ENCODE assay signal across 11 mouse cellular contexts in genomic region chr3:51042223-51042846, GRCm38 (mm10).
DNase-seq lines count a peak whose midpoint lies in the region; ATAC-seq lines count a peak whose summit lies in the region.
"Had no signal": no experiment of that assay in that cellular context is flagged by ENCODE, and none has a peak within 500 bp of the region (broad histone marks: within the 10 kb centered on the region; RNA-seq: fewer than 3 reads in every experiment).

No protein-coding gene starts in this region.

- no peak overlapping the region for H3K4me3 ChIP-seq in kidney, embryonic 15.5 days (replicated peaks)
- peak overlapping the region; percentile 4; the same call in 1 of the 2 replicates for H3K4me3 ChIP-seq in forebrain, embryonic 12.5 days (replicated peaks)
- H3K4me3 ChIP-seq in hindbrain, embryonic 15.5 days: no peak overlapping the region; the same call in 1 of the 2 replicates
- peak overlapping the region; percentile 4; the same call in 1 of the 2 replicates for H3K4me3 ChIP-seq in stomach, embryonic 16.5 days (replicated peaks; ENCODE audit: low read length)
- no peak overlapping the region for H3K4me3 ChIP-seq in intestine, embryonic 16.5 days (ENCODE audit: low read length)

- no peak overlapping the region for H3K27ac ChIP-seq in kidney, embryonic 15.5 days
- H3K27ac ChIP-seq in forebrain, embryonic 12.5 days: peak overlapping the region; percentile 60
- no peak overlapping the region for H3K27ac ChIP-seq in hindbrain, embryonic 15.5 days (replicated peaks)
- no peak overlapping the region; the same call in 1 of the 2 replicates for H3K27ac ChIP-seq in stomach, embryonic 16.5 days (ENCODE audit: low read length)
- H3K27ac ChIP-seq in intestine, embryonic 16.5 days (ENCODE audit: low read length): no peak overlapping the region

- no peak for ATAC-seq in kidney, embryonic 15.5 days (replicated peaks; ENCODE audit: low FRiP score)
- no peak for ATAC-seq in forebrain, embryonic 12.5 days (ENCODE audit: low FRiP score)
- ATAC-seq in hindbrain, embryonic 15.5 days (ENCODE audit: low FRiP score, low read depth): no peak
- no peak for ATAC-seq in stomach, embryonic 16.5 days (ENCODE audit: insufficient read depth, low FRiP score)
- no peak for ATAC-seq in intestine, embryonic 16.5 days

- no peaks in the 10 kb centered on the region for H3K36me3 ChIP-seq in kidney, embryonic 15.5 days
- no peaks in the 10 kb centered on the region for H3K36me3 ChIP-seq in forebrain, embryonic 12.5 days (replicated peaks)
- H3K36me3 ChIP-seq in hindbrain, embryonic 15.5 days: no peaks in the 10 kb centered on the region
- H3K36me3 ChIP-seq in stomach, embryonic 16.5 days (ENCODE audit: control insufficient read depth, insufficient read depth, low read length): no peaks in the 10 kb centered on the region
- H3K36me3 ChIP-seq in intestine, embryonic 16.5 days (ENCODE audit: control insufficient read depth, insufficient read depth, low read length): no peaks in the 10 kb centered on the region

- DNase-seq in kidney, postnatal 4 days: peak; percentile 14 to 19
- no peak for DNase-seq in layer of hippocampus, postnatal 25 days (ENCODE audit: extremely low spot score in 1 of 2, low spot score in 1 of 2)
- DNase-seq: adrenal gland, postnatal 14 days; cerebellum, postnatal 25 days; gastrocnemius, postnatal 36 days; right cerebral cortex, postnatal 25 days had no signal

- no peaks in the 10 kb centered on the region for H3K27me3 ChIP-seq in kidney, embryonic 15.5 days
- H3K27me3 ChIP-seq in forebrain, embryonic 12.5 days: no peaks in the 10 kb centered on the region
- H3K27me3 ChIP-seq in hindbrain, embryonic 15.5 days: no peaks in the 10 kb centered on the region
- no peaks in the 10 kb centered on the region for H3K27me3 ChIP-seq in stomach, embryonic 16.5 days (ENCODE audit: control insufficient read depth, insufficient read depth, low read length)
- H3K27me3 ChIP-seq in intestine, embryonic 16.5 days (replicated peaks; ENCODE audit: control insufficient read depth, insufficient read depth, low read length): no peaks in the 10 kb centered on the region

- no peaks in the 10 kb centered on the region for H3K4me1 ChIP-seq in kidney, embryonic 15.5 days
- H3K4me1 ChIP-seq in forebrain, embryonic 12.5 days: peaks cover 12% of the 10 kb centered on the region
- 0 out of 2 replicates have a peak, but pooled peaks cover 3% of the 10 kb centered on the region for H3K4me1 ChIP-seq in hindbrain, embryonic 15.5 days (replicated peaks)
- no peaks in the 10 kb centered on the region for H3K4me1 ChIP-seq in stomach, embryonic 16.5 days (ENCODE audit: control insufficient read depth, insufficient read depth, low read length)
- no peaks in the 10 kb centered on the region for H3K4me1 ChIP-seq in intestine, embryonic 16.5 days (ENCODE audit: control insufficient read depth, insufficient read depth, low read length)

- H3K9me3 ChIP-seq in kidney, embryonic 15.5 days (replicated peaks): no peaks in the 10 kb centered on the region
- H3K9me3 ChIP-seq in forebrain, embryonic 12.5 days: 0 out of 2 replicates have a peak, but pooled peaks cover 5% of the 10 kb centered on the region
- H3K9me3 ChIP-seq in hindbrain, embryonic 15.5 days: no peaks in the 10 kb centered on the region
- H3K9me3 ChIP-seq in stomach, embryonic 16.5 days (replicated peaks; ENCODE audit: control insufficient read depth, low read length): no peaks in the 10 kb centered on the region; the same call in 1 of the 2 replicates
- H3K9me3 ChIP-seq in intestine, embryonic 16.5 days (ENCODE audit: control insufficient read depth, low read length): no peaks in the 10 kb centered on the region

- no peak overlapping the region for H3K9ac ChIP-seq in kidney, embryonic 15.5 days
- no peak overlapping the region for H3K9ac ChIP-seq in forebrain, embryonic 12.5 days
- no peak overlapping the region for H3K9ac ChIP-seq in hindbrain, embryonic 15.5 days
- peak overlapping the region; percentile 5; the same call in 1 of the 2 replicates for H3K9ac ChIP-seq in stomach, embryonic 16.5 days (ENCODE audit: low read length)
- no peak overlapping the region for H3K9ac ChIP-seq in intestine, embryonic 16.5 days (ENCODE audit: low read depth, low read length)

- H3K4me2 ChIP-seq in kidney, embryonic 15.5 days: no peak overlapping the region
- peak overlapping the region; percentile 21 for H3K4me2 ChIP-seq in forebrain, embryonic 12.5 days
- H3K4me2 ChIP-seq in hindbrain, embryonic 15.5 days: peak overlapping the region; percentile 38
- H3K4me2 ChIP-seq in stomach, embryonic 16.5 days (ENCODE audit: low read depth, low read length): peak overlapping the region; percentile 30
- H3K4me2 ChIP-seq in intestine, embryonic 16.5 days (ENCODE audit: low read depth, low read length): no peak overlapping the region

- 71% methylated on average over 17 of the region's 17 CpGs for WGBS in kidney, embryonic 15.5 days
- 23% methylated on average over 17 of the region's 17 CpGs for WGBS in forebrain, embryonic 12.5 days
- WGBS in hindbrain, embryonic 15.5 days: 30% methylated on average over 17 of the region's 17 CpGs
- WGBS in stomach, embryonic 16.5 days: 41% methylated on average over 17 of the region's 17 CpGs
- 66% methylated on average over 17 of the region's 17 CpGs for WGBS in intestine, embryonic 16.5 days

Comparison
In these comparisons a context has a peak if more than half of its experiments do, and no peak if none do; other contexts are left out.
1. DNase-seq: peak in kidney, postnatal 4 days (2 of 2); none in layer of hippocampus, postnatal 25 days (0 of 2).
2. H3K4me2 ChIP-seq: peak in forebrain, embryonic 12.5 days (single experiment), hindbrain, embryonic 15.5 days (single experiment) and stomach, embryonic 16.5 days (single experiment); none in kidney, embryonic 15.5 days (single experiment) and intestine, embryonic 16.5 days (single experiment).
3. H3K4me3 ChIP-seq: peak in forebrain, embryonic 12.5 days (single experiment) and stomach, embryonic 16.5 days (single experiment); none in kidney, embryonic 15.5 days (single experiment), hindbrain, embryonic 15.5 days (single experiment) and intestine, embryonic 16.5 days (single experiment).